Mouse (Mus musculus): ENCODE data around the gene Otub1.

Otub1 gene

DNA sequence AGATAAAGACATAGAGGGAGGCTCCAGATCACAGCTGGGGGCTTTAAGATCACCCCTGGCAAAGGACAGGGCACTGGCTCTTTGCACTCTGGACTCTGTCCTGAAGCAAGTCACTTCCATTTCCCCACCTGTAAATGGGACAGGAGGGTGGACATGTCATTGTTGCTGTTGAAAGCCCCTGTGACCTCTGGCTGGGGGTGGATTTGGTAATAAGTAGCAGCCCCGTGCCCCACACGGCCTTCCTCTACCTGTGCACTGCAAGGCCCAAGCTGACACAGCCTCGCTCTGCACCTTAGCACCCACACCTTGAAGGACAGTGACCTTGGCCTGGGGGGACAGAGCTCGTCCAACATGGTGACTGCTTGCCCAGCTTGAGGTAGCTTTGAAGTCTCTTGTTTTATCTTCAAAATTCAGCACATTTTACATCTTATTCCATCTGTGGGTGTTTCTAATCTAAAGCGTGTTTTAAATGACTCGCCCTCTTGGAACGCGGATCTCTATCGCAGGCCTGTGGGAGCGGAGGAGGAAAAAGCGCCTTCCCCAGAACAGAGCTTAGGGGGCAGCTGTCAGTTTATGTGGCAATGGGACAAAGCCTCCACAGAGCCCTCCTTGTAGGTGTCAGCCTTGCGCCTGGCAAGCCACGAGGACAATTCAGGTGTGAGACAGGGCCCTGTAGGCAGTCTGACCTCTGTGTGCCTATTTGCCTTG lies 28.2 kb downstream of the Otub1 start:
- DNase-seq (ENCODE audit: low read depth, low spot score) = no peak

DNA sequence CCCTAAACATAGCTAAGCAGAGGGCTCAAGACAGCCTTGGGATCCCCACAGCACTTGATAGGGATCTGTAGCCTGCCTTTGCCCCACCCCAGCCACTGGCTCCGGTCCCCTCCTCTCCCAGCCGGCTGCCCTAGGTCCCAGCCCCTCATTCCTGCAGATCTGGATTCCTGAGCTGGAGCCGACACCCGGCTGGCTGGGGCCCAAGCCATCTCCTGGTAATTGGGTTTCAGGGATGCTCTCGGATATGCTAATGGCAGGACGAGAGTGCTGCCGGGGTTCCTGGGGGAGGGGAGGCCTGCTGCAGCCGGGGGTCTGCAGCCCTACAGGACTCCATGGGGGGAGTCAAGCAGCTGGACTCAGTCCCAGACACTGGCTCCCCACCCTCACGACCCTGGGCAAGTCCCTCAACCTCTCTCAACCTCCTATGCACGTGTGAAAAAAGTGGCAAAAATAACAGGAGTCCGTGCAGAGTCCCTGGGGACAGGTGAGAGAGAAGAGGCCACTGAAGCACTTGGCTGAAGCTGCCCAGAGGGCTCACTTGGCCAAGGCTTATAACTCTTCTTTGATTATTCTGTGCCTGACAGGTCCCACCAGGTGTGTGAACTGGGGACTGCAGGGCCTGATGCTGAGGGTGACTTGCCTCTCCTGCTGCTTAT lies 29.9 kb downstream of the Otub1 start:
- DNase-seq (ENCODE audit: low read depth, low spot score) = peak; percentile 52

DNA sequence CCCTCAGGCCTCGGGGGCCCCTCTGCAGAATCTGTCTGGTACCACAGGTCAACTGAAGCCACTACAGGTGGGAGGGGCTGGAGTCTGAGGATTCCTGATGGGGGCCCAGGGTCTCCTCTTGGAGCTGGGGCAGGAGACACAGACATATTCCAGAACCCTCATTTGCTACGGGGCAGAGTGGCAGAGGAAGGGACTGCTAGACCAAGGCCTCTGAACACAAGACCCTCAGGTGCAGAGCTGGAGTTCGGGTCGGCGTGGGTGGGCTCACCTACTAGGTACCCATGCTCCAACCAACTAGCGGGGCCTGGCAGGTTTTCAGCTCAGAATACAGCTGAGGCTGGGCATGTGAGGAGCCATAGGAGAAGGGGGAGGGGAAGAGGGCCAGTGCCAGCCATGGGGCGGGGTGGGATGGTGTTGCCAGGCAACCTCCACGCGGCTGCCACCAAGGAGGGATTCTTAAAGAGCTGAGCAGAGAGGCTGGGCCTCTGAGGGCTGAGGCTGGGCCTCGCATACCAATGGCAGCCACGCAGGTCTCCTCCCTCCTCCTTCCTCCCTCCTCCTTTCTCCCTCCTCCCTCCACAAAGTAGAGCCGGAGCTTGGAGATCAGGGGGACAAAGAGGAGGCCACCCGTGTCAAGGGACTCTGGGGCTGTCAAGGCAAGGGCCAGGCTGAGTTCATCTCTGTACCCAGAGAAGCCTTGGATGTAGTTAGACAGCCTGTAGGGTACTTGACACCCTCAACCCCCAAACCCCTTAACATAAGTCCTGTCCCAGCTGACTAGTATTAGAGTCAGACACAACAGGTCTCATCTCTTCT lies 33.9 kb downstream of the Otub1 start:
- DNase-seq (ENCODE audit: low read depth, low spot score) = peak; percentile 71

DNA sequence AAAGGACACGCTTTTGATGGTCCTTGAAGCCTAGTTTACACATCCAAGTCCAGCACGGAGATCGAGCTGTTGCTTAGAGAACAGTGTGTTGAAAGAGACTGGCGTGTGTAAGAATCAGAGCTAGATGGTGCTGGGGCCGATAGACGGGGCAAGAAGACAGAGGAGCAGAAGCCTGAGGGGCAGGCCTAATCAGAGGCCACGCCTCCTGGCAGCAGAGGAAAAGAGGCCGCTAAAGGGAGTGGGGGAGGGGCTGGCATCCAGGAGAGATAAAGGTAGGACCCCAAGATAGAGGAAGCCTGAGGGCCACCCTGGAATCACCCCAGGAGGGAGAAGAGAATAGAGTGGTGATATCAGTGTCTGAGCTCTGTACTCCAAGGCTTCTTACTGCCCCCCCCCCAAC lies 34.7 kb downstream of the Otub1 start:
- DNase-seq (ENCODE audit: low read depth, low spot score) = peak; percentile 67

DNA sequence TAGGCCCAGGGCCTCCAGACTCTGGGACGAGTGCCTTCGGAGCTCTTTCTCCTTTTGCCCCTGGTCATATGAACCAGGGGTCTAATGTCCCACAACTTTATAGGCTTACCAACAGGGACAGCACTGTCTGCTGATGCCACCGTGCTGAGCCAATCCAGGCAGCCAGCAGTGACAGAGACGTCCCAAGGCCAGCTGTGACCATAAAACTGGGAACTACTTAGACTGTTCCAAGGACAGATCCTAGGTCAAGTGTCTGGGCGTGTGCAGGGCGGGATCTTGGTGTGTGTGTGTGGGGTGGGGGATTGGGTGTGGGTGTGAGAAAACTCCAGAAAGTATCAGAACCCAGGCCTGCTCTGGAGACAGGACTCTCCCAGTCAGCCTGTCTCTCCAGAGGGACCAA lies 35.2 kb downstream of the Otub1 start:
- peak; percentile 65 for DNase-seq (ENCODE audit: low read depth, low spot score)

DNA sequence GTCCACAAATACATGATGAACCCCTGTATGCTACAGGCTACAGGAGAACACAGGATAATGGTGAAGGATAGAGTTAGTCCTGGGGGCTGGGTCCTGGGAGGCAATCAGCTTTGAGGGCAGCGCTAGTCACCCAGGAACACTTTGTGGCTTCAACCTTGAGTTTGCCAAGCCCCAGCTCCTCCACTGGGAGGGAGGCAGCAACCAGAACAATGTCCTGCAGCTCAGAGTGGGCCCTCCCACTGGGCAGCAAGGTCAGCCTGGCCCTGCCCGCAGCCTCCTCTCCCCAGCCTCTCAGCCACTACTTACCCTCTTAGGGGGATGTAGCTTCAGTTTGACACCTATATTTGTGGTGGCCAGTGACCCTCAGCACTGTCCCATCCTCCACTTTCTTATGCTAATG lies 37.7 kb downstream of the Otub1 start:
- no peak for DNase-seq (ENCODE audit: low read depth, low spot score)

DNA sequence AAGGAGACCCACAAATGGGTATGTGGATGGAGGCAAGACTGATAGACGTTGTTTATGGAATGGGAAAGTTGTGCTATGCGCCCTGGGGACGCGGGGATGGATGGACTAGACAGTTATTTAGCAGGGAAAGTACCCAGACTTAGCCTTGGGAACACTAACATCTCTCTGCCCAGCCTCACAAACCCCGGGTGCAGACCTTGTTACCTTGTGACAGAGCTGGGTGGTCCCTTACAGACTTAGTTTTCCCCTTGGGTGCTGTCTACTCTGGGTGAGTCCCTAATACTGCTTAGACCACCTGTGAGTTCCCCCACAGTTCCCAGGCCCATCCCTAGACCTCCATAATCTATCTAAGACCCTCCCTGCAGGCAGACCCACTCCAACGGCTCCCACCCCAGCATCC lies 39.3 kb downstream of the Otub1 start:
- no peak for DNase-seq (ENCODE audit: low read depth, low spot score)

DNA sequence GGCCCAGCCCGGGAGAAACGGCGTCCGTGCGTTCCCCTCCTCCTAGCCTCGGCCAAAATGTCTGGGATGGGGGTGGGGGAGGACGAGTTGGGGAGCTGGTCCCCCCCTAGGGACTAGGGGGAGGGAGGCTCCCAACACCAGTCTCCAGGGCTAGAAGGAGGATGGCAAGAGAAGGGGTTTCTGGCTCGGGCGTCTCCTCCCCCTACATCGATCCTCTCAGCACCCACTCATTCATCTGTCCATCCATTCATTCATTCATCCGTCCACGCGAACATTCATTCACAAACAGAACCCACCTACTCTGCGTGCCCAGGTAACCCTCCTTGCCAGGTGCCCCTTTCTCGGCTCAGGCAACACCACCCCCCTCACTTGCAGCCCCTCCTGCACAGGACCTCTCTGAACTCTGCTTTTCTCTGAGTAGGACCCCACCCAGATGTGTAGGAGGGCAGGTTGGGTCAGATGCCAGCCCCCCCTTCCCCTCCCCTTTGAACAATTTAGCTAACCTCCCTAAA lies 39.9 kb downstream of the Otub1 start:
- DNase-seq (ENCODE audit: low read depth, low spot score) = no peak

DNA sequence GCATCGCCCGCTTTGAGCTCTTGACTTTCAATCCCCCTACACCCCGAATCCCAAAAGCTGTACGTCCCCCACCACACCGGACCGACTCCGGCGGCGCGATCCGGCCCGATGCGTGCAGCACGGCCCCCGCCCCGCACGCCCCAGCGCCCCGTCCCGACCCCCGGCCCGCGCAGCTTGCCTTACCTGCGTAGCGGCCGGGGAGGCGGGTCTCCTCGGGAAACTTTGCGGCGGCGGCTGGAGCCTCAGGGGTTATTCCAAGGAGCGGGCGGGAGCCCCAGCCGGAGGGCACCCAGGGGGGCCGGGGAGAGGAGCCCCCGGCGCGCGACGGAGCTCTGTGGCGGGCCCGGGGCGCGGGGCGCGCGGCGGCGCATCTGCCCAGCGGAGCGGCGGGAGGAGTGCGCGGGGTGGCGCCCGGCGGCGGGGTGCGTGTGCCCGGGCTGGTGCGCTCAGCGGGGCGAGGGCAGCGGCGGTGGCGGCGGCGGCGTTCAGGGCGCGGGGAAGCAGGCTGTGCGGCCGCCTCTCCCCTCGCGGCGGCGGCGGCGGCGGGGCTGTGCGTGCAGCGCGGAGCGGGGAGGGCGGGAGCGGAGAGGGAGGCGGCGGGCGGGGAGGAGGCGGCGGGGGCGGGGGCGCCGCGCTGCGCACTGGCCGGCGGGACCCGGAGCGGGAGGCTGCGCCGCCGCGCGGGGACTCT lies 40.5 kb downstream of the Otub1 start:
- DNase-seq (ENCODE audit: low read depth, low spot score) = no peak

DNA sequence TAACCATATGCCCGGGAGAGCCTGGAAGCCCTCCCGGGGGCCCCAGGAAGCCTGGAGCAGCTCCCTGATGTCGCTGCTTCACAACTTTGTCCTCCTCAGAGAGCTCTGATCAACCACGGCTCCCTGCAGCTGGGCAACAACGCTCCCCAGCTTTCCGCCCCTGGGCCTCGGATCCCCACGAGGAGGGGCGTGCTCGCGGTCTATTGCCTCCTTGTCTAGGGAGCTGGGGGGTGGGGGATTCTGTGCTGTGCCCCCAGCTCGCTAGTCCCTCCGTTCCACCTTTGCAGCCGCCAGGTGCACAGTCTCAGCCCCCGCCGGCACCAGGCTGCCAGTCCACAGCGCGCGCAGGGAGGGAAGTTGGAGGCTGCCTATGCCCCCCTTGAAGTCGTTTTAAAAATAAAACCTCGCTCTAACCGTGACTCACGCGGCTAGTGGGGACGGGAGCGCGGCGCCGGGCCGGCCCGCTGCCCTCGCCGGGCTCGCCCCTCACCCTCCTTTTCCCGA lies 41.2 kb downstream of the Otub1 start:
- DNase-seq (ENCODE audit: low read depth, low spot score) = no peak

DNA sequence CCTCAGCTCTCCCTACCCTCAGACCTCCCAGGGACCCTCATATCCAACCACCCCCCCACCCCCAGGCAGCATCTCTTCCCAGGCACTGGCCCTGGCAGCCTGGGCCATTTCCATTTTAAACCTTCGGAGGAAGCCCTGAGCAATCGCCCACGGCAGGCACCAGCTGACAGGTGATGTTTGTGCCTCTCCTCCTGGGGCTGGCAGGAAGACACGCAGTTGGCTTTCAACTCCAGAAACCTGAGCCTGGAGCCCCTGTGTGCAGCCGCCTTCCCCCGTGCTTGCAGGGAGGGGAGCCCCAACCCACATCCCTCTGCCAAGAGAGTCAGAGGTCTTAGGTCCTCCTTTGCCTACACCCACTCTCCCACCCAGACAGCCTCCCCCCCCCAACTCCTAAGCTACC lies 41.9 kb downstream of the Otub1 start:
- DNase-seq (ENCODE audit: low read depth, low spot score) = no peak

DNA sequence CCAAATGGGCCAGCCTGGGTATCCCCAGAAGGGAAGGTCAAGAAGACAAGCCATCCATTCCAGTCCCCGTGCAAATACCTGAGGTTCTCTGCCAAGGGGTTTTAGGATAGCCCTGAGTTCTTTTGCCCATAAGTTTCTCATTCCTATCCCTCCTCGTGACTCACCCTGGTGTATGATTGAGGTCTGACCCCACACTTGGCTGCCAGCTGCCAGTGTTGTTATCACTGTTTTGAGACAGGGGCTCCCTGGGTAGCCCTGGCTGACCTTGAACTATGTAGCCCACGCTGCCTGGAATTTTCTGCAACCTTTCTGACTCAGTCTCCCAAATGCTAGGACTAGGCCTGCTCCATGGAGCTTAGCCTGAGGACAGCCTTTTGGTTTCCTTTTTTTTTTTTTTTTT lies 45.1 kb downstream of the Otub1 start:
- no peak for DNase-seq (ENCODE audit: low read depth, low spot score)

DNA sequence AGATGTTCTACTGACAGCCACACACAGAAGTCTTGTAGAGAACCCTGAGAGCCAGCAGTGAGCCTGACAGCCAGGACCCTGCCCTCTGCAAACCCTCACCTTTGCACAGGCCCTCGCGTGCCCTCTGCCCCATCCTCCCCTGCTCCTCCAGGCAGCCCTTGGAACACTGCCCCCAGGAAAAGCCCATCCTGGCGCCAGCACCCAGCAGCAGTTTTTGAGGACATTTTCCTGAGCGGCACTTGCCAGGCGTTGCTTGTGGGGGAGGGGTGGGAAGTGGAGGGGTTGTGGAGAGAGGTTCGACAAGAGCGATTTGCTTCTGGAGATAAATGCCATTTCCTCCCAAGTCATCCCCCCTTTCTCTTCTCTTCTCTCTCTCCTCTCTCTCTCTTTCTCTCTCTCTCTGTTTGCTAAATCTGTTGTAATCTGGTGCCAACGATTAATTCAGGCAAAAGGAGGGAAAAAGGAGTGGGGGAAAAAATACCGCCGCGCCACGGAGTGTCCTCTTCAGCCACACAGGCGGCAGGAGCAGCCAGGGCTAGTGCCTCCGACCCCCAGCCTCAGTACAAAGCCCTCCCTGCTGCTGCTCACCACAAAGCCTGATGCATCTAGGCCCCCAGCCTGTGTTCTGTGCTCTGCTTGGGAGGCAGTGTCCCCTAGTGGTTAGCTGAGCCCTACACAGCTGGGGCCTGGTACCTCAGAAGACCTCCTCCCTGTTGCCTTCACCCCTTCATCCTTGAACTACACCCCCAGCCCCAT lies 45.8 kb downstream of the Otub1 start:
- peak; percentile 46 for DNase-seq (ENCODE audit: low read depth, low spot score)

DNA sequence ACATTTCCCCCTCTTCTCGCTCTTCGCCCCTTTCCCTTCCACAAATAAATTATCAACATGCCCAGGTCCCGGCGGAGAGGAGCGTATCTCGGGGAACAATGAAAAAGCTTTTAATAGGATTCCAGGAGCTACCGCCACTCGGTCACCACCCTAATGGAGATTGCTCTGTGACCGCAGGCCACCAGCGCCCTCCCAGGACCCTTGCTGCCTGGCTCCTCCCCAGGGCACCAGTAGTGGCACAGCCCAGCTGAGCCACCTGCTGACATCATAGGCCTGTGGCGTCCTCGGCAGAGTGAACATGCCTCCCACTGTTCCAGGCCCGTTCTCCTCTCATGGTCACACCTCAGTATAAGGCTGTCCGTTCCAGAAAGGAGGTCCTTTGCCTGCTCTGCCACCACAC lies 48.4 kb downstream of the Otub1 start:
- no peak for DNase-seq (ENCODE audit: low read depth, low spot score)

DNA sequence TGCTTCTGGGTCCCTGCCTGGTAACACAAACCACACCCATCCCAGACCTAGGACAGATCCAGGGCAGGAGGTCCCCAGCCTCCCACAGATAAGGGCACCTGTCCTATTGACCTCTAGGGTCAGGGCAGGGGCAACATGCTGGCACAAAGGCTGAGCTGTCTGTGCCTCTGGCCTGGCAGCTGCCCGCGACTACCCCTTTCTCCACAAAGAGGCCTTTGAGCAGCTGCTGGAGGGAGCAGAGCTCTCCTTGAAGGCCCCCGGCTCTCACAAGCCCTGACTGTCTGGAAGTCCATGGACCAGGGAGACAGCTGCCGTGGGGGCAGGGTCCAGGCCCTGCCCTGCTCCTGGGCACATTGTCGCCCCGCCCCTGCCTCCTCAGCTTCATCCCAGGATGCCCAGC lies 50.9 kb downstream of the Otub1 start:
- DNase-seq (ENCODE audit: low read depth, low spot score) = no peak

DNA sequence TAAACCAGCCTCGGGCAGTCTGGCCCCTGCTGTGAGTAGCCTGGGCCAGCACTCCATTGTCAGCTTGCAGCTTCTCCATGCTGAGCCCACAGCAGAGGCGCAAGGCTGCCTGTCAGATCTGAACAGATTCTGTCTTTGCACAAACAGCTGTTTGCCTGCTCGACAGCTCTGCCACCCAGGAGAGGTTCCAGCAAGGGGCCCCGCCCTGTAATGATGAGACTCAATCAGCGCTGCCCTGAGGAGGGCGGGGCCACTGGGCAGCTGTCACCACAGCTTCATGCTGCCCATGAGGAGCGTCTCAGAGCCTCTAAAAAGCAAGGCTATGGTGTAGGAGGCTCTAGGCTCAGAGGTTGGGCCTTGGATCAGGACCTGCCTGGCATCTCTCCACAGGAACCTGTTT lies 52.9 kb downstream of the Otub1 start:
- no peak for DNase-seq (ENCODE audit: low read depth, low spot score)

DNA sequence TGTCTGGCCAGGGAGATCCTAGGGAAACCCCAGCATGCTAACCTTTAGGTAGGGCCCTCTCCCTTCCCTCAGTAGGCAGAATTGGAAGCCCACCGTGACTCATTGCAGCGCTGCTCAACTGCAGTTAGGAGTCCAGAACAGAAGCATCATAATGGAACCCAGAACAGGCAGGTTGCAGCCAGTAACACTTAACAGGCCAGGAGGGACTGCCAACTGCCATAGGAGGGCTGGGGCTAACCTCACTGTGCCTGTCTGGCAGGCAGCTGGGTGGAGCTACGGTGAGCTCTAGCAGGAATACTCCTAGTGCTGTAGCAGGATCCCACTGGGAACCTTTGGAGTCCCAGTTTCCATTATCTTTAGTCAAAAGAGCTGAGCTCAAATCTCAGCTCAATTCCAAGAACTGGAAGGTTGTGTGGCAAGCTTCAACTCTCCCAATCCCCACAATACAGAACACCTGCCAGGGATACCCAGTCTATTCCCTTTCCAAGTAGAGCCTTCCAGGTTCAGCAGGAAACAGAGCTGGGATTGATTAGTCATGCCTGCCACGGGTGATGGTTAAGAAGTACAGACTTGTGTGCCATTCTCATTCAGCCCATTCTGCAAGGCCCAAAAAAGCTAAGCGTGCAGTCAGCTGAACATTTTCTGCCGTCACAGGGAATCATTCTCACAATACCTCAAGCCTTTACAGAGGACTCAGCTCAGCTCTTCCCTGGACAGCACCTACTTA lies 54.0 kb downstream of the Otub1 start:
- DNase-seq (ENCODE audit: low read depth, low spot score) = no peak

DNA sequence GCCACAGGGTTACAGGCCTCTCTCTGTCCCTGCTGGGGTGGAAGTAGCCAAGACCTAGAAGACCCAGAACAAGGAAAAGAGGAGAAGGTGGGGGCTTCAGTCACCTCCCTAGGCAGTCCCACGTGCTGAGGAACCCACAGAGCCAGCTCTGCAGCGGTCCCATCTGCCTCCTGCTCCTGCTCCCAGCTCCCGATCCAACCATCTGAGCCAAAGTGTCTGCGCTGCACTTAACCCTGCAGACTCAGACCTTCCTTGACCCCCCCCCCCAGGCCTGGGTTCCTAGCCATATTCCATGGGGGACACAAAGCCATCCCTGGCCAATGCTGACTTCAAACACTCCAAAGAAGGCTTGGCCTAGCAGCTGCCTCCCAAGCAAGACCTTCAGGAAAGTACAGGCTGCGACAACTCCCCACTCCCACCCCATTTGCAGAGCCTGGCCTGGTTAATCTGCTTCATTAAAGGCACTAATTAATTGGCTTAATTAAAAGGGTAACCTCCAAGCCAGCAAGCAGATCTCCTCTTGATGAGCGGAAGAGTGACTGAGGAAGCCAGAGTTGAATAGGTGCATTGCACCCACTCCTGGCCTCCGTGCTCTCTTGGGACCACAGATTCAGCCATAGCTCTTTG lies 54.7 kb downstream of the Otub1 start:
- no peak for DNase-seq (ENCODE audit: low read depth, low spot score)

DNA sequence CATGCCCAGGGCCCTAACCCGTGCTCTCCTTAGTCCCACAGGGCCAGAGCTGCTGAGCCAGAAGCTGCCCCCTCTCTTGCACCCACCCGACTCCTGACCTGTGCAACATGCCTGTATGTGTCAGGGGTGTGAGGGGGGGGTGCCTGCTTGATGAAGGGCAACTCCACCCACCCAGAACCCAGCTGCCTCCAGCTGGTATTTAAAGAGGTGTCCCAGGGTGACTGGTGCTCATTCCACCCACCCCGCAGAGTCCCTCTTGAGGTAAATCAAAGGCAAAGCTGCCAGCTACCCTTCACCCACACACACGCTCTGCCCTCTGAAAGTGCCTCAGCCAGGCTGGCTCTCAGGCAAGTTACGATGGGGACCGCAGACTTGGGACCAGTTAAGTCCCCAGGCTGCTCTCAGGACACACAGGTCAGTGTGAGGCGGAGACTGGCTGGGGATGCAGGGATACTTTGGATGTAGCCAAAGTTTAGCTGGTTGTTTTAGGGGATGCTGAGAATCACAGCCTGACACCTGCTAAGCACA lies 56.9 kb downstream of the Otub1 start:
- no peak for DNase-seq (ENCODE audit: low read depth, low spot score)
